ENCODE assay signal across 14 mouse cellular contexts in the genomic region with DNA sequence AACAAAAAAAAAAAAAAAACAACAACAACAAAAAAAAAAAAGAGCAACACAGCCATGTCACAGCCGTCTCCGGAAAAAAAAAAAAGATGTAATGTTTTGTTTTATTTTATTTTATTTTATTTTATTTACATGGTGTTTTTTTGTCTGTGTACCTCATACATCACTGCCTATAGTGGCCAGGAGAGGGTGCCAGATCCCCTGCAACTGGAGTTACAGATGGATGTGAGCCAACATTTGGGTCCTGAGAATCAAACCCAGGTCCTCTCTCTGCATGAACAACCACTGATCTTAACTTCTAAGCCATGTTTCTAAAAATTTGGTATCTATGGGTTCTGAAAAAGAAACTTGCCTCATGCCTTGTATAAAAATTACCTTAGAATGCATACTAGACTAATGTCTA. TPM values are rescaled to one million over a fixed set of nuclear protein-coding genes. Genes with fewer than 3 reads are reported as not detected.
A peak's percentile ranks its signal among the peaks of the same experiment; 100 is the strongest.
DNase-seq lines count a peak whose midpoint lies in the region; ATAC-seq and TF ChIP-seq lines count a peak whose summit lies in the region.
"Had no signal": no experiment of that assay in that cellular context is flagged by ENCODE, and none has a peak within 500 bp of the region (broad histone marks: within the 10 kb centered on the region; RNA-seq: fewer than 3 reads in every experiment).

No protein-coding gene starts in this region.

- H3K4me3 ChIP-seq in layer of hippocampus, adult 2 months, result no peak overlapping the region
- H3K4me3 ChIP-seq: embryonic facial prominence, embryonic 15.5 days; heart, embryonic 13.5 days; liver, embryonic 13.5 days; midbrain, embryonic 15.5 days had no signal

- no peak for ATAC-seq in CD4-positive, CD25-positive, alpha-beta regulatory T cell, adult 4 months
- ATAC-seq: inflammation-experienced regulatory T-cells, adult 6 months; midbrain, embryonic 15.5 days had no signal

- no peak overlapping the region for H3K27ac ChIP-seq in layer of hippocampus, adult 2 months
- H3K27ac ChIP-seq: embryonic facial prominence, embryonic 15.5 days; heart, embryonic 13.5 days; liver, embryonic 13.5 days; midbrain, embryonic 15.5 days had no signal

- peak; percentile 73 for DNase-seq in CD4-positive, CD25-positive, alpha-beta regulatory T cell, adult 2 months (ENCODE audit: low read depth, low spot score)
- no peak for DNase-seq in layer of hippocampus, adult 2 months (ENCODE audit: low spot score in 2 of 2)
- DNase-seq in layer of hippocampus, adult 18-20 months (ENCODE audit: low spot score in 2 of 2), result no peak
- peak; percentile 63 for DNase-seq in ES-CJ7 (ENCODE audit: low read depth, low spot score)
- peak; percentile 65 for DNase-seq in naive thymus-derived CD4-positive, alpha-beta T cell, adult 2 months (ENCODE audit: low read depth)
- DNase-seq in adrenal gland, adult 18-20 months (ENCODE audit: low spot score in 2 of 2), result no peak
- no peak for DNase-seq in cerebellum, postnatal 25 days
- DNase-seq: liver, embryonic 13.5 days had no signal

- peak; percentile 54 for TF ChIP-seq CTCF in layer of hippocampus, adult 2 months (conservative IDR thresholded peaks at IDR 0.05)

RNA-seq across cellular contexts. Expression of a gene that starts 14.1 kb away (rescaled TPM):
- polyA plus RNA-seq in CD4-positive, CD25-positive, alpha-beta regulatory T cell, adult 4 months (2017; shearing (Covaris generic)), result not detected
- not detected for total RNA-seq in layer of hippocampus, adult 2 months (2021)
- total RNA-seq in layer of hippocampus, adult 18-20 months (2021), result not detected
- total RNA-seq in adrenal gland, adult 18-20 months (2021), result not detected
- polyA plus RNA-seq: heart, embryonic 13.5 days; inflammation-experienced regulatory T-cells, adult 6 months; testis, adult 2 months had no signal

RNA-seq across cellular contexts. Expression of a gene that starts 43.5 kb away (rescaled TPM):
- not detected for polyA plus RNA-seq in CD4-positive, CD25-positive, alpha-beta regulatory T cell, adult 4 months (2017; shearing (Covaris generic))
- total RNA-seq in layer of hippocampus, adult 2 months (2021), result under 1 TPM in 1 of 2 experiments, not detected in 1; 0.26 TPM
- total RNA-seq in layer of hippocampus, adult 18-20 months (2021), result under 1 TPM in 1 of 2 experiments, not detected in 1; 0.17 TPM
- 1 to 10 TPM; 2.8 to 7.9 TPM for total RNA-seq in adrenal gland, adult 18-20 months (2021)

RNA-seq across cellular contexts. Expression of a gene that starts 53.1 kb away (rescaled TPM):
- under 1 TPM in 1 of 2 experiments, not detected in 1; 0.31 TPM for polyA plus RNA-seq in CD4-positive, CD25-positive, alpha-beta regulatory T cell, adult 4 months (2017; shearing (Covaris generic))
- total RNA-seq in layer of hippocampus, adult 2 months (2021), result under 1 TPM; 0.13 to 0.27 TPM
- under 1 TPM; 0.15 to 0.27 TPM for total RNA-seq in layer of hippocampus, adult 18-20 months (2021)
- total RNA-seq in adrenal gland, adult 18-20 months (2021), result 1 to 10 TPM in 1 of 2 experiments, under 1 TPM in 1; 0.96 to 1.1 TPM

Comparison
In these comparisons a context has a peak if more than half of its experiments do, and no peak if none do; other contexts are left out.
1. DNase-seq: peak in CD4-positive, CD25-positive, alpha-beta regulatory T cell, adult 2 months (single experiment), ES-CJ7 (single experiment) and naive thymus-derived CD4-positive, alpha-beta T cell, adult 2 months (single experiment); none in layer of hippocampus, adult 2 months (0 of 2), layer of hippocampus, adult 18-20 months (0 of 2), adrenal gland, adult 18-20 months (0 of 2) and cerebellum, postnatal 25 days (0 of 2).